Mouse (Mus musculus): ENCODE data around the gene Gm12216.
"Not testable (repeated sequence)": the region's sequence is repeated elsewhere in the genome, so short reads cannot be mapped to it uniquely, and the experiment has no call there.

Gm12216 gene

GRCm38 (mm10) chr11:53769760-53770124, 89.3 kb downstream of the Gm12216 start, which contains the start of gene Irf1:
Irf1 (plus strand) TSS chr11:53770014.
- peak; percentile 71 to 80 for DNase-seq

- DNase-seq = no peak
These were observed 89.9 kb downstream of the Gm12216 start for GRCm38 (mm10) chr11:53769185-53769576.

GRCm38 (mm10) chr11:53768422-53769184, 90.5 kb downstream of the Gm12216 start:
- DNase-seq = no peak

GRCm38 (mm10) chr11:53764581-53764980, 94.5 kb downstream of the Gm12216 start:
- no peak for DNase-seq

GRCm38 (mm10) chr11:53763496-53764140, 95.4 kb downstream of the Gm12216 start:
- DNase-seq = peak; percentile 70 to 82

GRCm38 (mm10) chr11:53762827-53763495, 96.1 kb downstream of the Gm12216 start:
- peak; percentile 49 to 69 for DNase-seq

- no peak for DNase-seq
These were observed 96.6 kb downstream of the Gm12216 start for GRCm38 (mm10) chr11:53762426-53762825.

GRCm38 (mm10) chr11:53761822-53762221, 97.2 kb downstream of the Gm12216 start:
- DNase-seq = peak; percentile 50 to 69

- DNase-seq = no peak
These were observed 97.8 kb downstream of the Gm12216 start for GRCm38 (mm10) chr11:53761284-53761683.

GRCm38 (mm10) chr11:53759545-53760406, 99.3 kb downstream of the Gm12216 start:
- peak in 1 of 2 experiments; percentile 24 for DNase-seq

GRCm38 (mm10) chr11:53758791-53759351, 100.2 kb downstream of the Gm12216 start:
- DNase-seq = peak in 1 of 2 experiments; percentile 23

- not testable (repeated sequence) for DNase-seq
These were observed 101.0 kb downstream of the Gm12216 start for GRCm38 (mm10) chr11:53758033-53758432.

- DNase-seq = no peak
These were observed 101.4 kb downstream of the Gm12216 start for GRCm38 (mm10) chr11:53757612-53758011.

- no peak for DNase-seq
These were observed 104.0 kb downstream of the Gm12216 start for GRCm38 (mm10) chr11:53755011-53755595.

- no peak for DNase-seq
These were observed 109.2 kb downstream of the Gm12216 start for GRCm38 (mm10) chr11:53749716-53750352.

GRCm38 (mm10) chr11:53749306-53749705, 109.8 kb downstream of the Gm12216 start:
- no peak for DNase-seq

GRCm38 (mm10) chr11:53748614-53749013, 110.4 kb downstream of the Gm12216 start:
- DNase-seq = no peak

GRCm38 (mm10) chr11:53747985-53748384, 111.1 kb downstream of the Gm12216 start:
- no peak for DNase-seq

GRCm38 (mm10) chr11:53745260-53745659, 113.8 kb downstream of the Gm12216 start:
- no peak for DNase-seq

GRCm38 (mm10) chr11:53742353-53742752, 116.7 kb downstream of the Gm12216 start:
- no peak for DNase-seq

- DNase-seq = peak; percentile 50 to 69
These were observed 121.5 kb downstream of the Gm12216 start for GRCm38 (mm10) chr11:53737573-53737946.
